8 mouse cellular contexts compared by ENCODE assay signal in the genomic region with DNA sequence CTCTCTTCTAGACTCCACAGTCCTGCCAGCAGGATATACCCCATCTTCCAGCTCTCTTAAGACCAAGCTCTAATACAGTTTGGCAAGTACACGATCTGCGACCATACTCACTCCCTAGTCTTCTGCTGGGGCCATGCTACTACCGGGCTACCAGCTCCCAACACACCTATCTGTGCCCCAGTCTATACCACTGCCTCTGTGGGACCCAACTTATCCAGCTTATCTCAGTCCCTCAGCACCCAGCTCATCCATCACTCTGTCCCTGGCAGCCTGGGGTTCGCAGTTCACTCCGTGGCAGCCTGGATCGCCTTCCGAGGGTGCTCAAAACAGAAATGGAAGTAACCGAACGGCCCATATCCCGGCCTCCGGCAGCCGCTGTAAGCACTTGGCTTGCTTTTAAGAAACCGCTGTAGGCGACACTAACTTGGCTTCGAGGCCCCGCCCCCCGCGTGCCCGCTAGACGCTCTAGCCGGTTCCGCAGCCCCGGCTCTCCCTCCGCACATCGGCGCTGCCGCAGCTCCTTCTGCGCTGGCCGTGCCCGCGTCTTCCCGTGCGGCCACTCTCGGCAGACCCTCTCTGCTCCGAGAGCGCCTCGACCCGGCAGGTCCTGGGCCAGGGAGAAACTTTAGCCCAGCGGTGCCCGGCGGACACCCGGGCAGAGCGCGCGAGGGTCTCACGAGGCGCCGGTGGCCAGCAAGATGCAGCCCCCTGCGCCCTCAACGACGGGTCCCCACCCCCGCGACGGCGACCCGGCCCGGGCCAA. TPM values are rescaled to one million over a fixed set of nuclear protein-coding genes. Genes with fewer than 3 reads are reported as not detected.
DNase-seq lines count a peak whose midpoint lies in the region; ATAC-seq and TF ChIP-seq lines count a peak whose summit lies in the region.

No protein-coding gene starts in this region.

- H3K4me3 ChIP-seq in layer of hippocampus, adult 2 months, result peak overlapping the region; percentile 92
- peak overlapping the region; percentile 97 for H3K4me3 ChIP-seq in forebrain, postnatal 0 days (ENCODE audit: low read depth, low read length)
- peak overlapping the region; percentile 96 for H3K4me3 ChIP-seq in hindbrain, embryonic 12.5 days
- peak overlapping the region; percentile 95 for H3K4me3 ChIP-seq in limb, embryonic 12.5 days (replicated peaks)
- H3K4me3 ChIP-seq in midbrain, embryonic 12.5 days, result peak overlapping the region; percentile 83

- H3K9me3 ChIP-seq in forebrain, postnatal 0 days (ENCODE audit: low read length), result no peaks in the 10 kb centered on the region
- H3K9me3 ChIP-seq in hindbrain, embryonic 12.5 days (replicated peaks), result no peaks in the 10 kb centered on the region
- no peaks in the 10 kb centered on the region for H3K9me3 ChIP-seq in limb, embryonic 12.5 days
- H3K9me3 ChIP-seq in midbrain, embryonic 12.5 days, result no peaks in the 10 kb centered on the region

- 3% methylated on average over 56 of the region's 57 CpGs for WGBS in forebrain, postnatal 0 days
- WGBS in hindbrain, embryonic 12.5 days, result 1% methylated on average over 57 of the region's 57 CpGs
- WGBS in limb, embryonic 12.5 days, result under 1% methylated on average over 57 of the region's 57 CpGs
- 1% methylated on average over 57 of the region's 57 CpGs for WGBS in midbrain, embryonic 12.5 days

- H3K36me3 ChIP-seq in forebrain, postnatal 0 days (ENCODE audit: insufficient read depth), result peaks cover 32% of the 10 kb centered on the region
- peaks cover 32% of the 10 kb centered on the region for H3K36me3 ChIP-seq in hindbrain, embryonic 12.5 days
- peaks cover 41% of the 10 kb centered on the region for H3K36me3 ChIP-seq in limb, embryonic 12.5 days
- peaks cover 34% of the 10 kb centered on the region for H3K36me3 ChIP-seq in midbrain, embryonic 12.5 days

- ATAC-seq in forebrain, postnatal 0 days, result peak; percentile 2; the same call in 1 of the 2 replicates
- peak; percentile 26 for ATAC-seq in hindbrain, embryonic 12.5 days (ENCODE audit: low FRiP score)
- ATAC-seq in limb, embryonic 12.5 days (ENCODE audit: insufficient number of reproducible peaks, insufficient read depth, low FRiP score, low TSS enrichment, low read depth), result no peak
- no peak; the same call in none of the 2 replicates for ATAC-seq in midbrain, embryonic 12.5 days (ENCODE audit: low FRiP score, low read depth)

- peaks cover 10% of the 10 kb centered on the region for H3K4me1 ChIP-seq in forebrain, postnatal 0 days (ENCODE audit: insufficient read depth)
- peaks cover 14% of the 10 kb centered on the region for H3K4me1 ChIP-seq in hindbrain, embryonic 12.5 days
- peaks cover 23% of the 10 kb centered on the region for H3K4me1 ChIP-seq in limb, embryonic 12.5 days (replicated peaks)
- peaks cover 17% of the 10 kb centered on the region for H3K4me1 ChIP-seq in midbrain, embryonic 12.5 days

- H3K27ac ChIP-seq in layer of hippocampus, adult 2 months, result peak overlapping the region; percentile 91
- peak overlapping the region; percentile 90 for H3K27ac ChIP-seq in forebrain, postnatal 0 days (ENCODE audit: low read depth, low read length)
- H3K27ac ChIP-seq in hindbrain, embryonic 12.5 days, result peak overlapping the region; percentile 87
- peak overlapping the region; percentile 88 for H3K27ac ChIP-seq in limb, embryonic 12.5 days
- peak overlapping the region; percentile 85 for H3K27ac ChIP-seq in midbrain, embryonic 12.5 days (replicated peaks)

- peak overlapping the region; percentile 99 for H3K4me2 ChIP-seq in forebrain, postnatal 0 days (ENCODE audit: low read depth)
- peak overlapping the region; percentile 83 for H3K4me2 ChIP-seq in hindbrain, embryonic 12.5 days (replicated peaks)
- H3K4me2 ChIP-seq in limb, embryonic 12.5 days, result peak overlapping the region; percentile 77
- H3K4me2 ChIP-seq in midbrain, embryonic 12.5 days (replicated peaks), result peak overlapping the region; percentile 97

- no peak for TF ChIP-seq CTCF in layer of hippocampus, adult 2 months (conservative IDR thresholded peaks at IDR 0.05)
- no peak for TF ChIP-seq CTCF in forebrain, postnatal 0 days (IDR thresholded peaks at IDR 0.05; ENCODE audit: low read depth)

- peak overlapping the region; percentile 80 for H3K9ac ChIP-seq in forebrain, postnatal 0 days
- peak overlapping the region; percentile 87 for H3K9ac ChIP-seq in hindbrain, embryonic 12.5 days
- H3K9ac ChIP-seq in limb, embryonic 12.5 days (replicated peaks), result peak overlapping the region; percentile 88
- peak overlapping the region; percentile 85 for H3K9ac ChIP-seq in midbrain, embryonic 12.5 days (replicated peaks)

- peak; percentile 45 to 61 for DNase-seq in layer of hippocampus, adult 2 months (ENCODE audit: low spot score in 2 of 2)
- no peak for DNase-seq in layer of hippocampus, adult 9-10 months (ENCODE audit: low spot score)
- peak; percentile 58 for DNase-seq in c-Kit-positive CD71-positive TER-119-negative erythroid progenitor cells, embryonic 14.5 days (ENCODE audit: low read depth)
- DNase-seq in forebrain, postnatal 0 days, result no peak
- DNase-seq in spleen, postnatal 4 days (ENCODE audit: low spot score in 2 of 2), result peak; percentile 81 to 91

- H3K27me3 ChIP-seq in forebrain, postnatal 0 days (ENCODE audit: insufficient read depth, low read length), result no peaks in the 10 kb centered on the region
- H3K27me3 ChIP-seq in hindbrain, embryonic 12.5 days, result no peaks in the 10 kb centered on the region
- H3K27me3 ChIP-seq in limb, embryonic 12.5 days, result no peaks in the 10 kb centered on the region
- H3K27me3 ChIP-seq in midbrain, embryonic 12.5 days, result no peaks in the 10 kb centered on the region

RNA-seq across cellular contexts. Expression of gene Mtfr1l, which starts 0.9 kb away (rescaled TPM):
- total RNA-seq in layer of hippocampus, adult 2 months (2021), result 10 to 100 TPM; 69.3 to 72.5 TPM
- 116 and 119 TPM in 2 replicates for total RNA-seq in forebrain, postnatal 0 days (2014; rRNA removed)
- polyA plus RNA-seq in forebrain, postnatal 0 days (2015; fragmentation: Nextera tagmentation; extraction: Ambion mirVana), result 191 and 194 TPM in 2 replicates
- polyA plus RNA-seq in hindbrain, embryonic 12.5 days (2016; fragmentation: Nextera tagmentation; extraction: Ambion mirVana), result 137 and 140 TPM in 2 replicates
- 118 TPM in 2 replicates for polyA plus RNA-seq in limb, embryonic 12.5 days (2016; fragmentation: Nextera tagmentation; extraction: Ambion mirVana)
- polyA plus RNA-seq in midbrain, embryonic 12.5 days (2016; fragmentation: Nextera tagmentation; extraction: Ambion mirVana), result 127 and 133 TPM in 2 replicates

RNA-seq across cellular contexts. Expression of gene Selenon, which starts 17.7 kb away (rescaled TPM):
- 10 to 100 TPM; 17.3 to 19.7 TPM for total RNA-seq in layer of hippocampus, adult 2 months (2021)
- 17.1 and 17.9 TPM in 2 replicates for total RNA-seq in forebrain, postnatal 0 days (2014; rRNA removed)
- polyA plus RNA-seq in forebrain, postnatal 0 days (2015; fragmentation: Nextera tagmentation; extraction: Ambion mirVana), result 11.8 and 13.4 TPM in 2 replicates
- polyA plus RNA-seq in hindbrain, embryonic 12.5 days (2016; fragmentation: Nextera tagmentation; extraction: Ambion mirVana), result 36.7 and 42.8 TPM in 2 replicates
- 14.7 and 47.6 TPM in 2 replicates for polyA plus RNA-seq in limb, embryonic 12.5 days (2016; fragmentation: Nextera tagmentation; extraction: Ambion mirVana)
- polyA plus RNA-seq in midbrain, embryonic 12.5 days (2016; fragmentation: Nextera tagmentation; extraction: Ambion mirVana), result 15.0 and 15.1 TPM in 2 replicates

RNA-seq across cellular contexts. Expression of gene Aunip, which starts 23.5 kb away (rescaled TPM):
- under 1 TPM; 0.56 to 0.67 TPM for total RNA-seq in layer of hippocampus, adult 2 months (2021)
- 1.2 and 1.8 TPM in 2 replicates for total RNA-seq in forebrain, postnatal 0 days (2014; rRNA removed)
- polyA plus RNA-seq in forebrain, postnatal 0 days (2015; fragmentation: Nextera tagmentation; extraction: Ambion mirVana), result 1.1 and 1.3 TPM in 2 replicates
- 6.3 and 7.6 TPM in 2 replicates for polyA plus RNA-seq in hindbrain, embryonic 12.5 days (2016; fragmentation: Nextera tagmentation; extraction: Ambion mirVana)
- polyA plus RNA-seq in limb, embryonic 12.5 days (2016; fragmentation: Nextera tagmentation; extraction: Ambion mirVana), result 15.8 and 16.5 TPM in 2 replicates
- 11.2 and 11.5 TPM in 2 replicates for polyA plus RNA-seq in midbrain, embryonic 12.5 days (2016; fragmentation: Nextera tagmentation; extraction: Ambion mirVana)

RNA-seq across cellular contexts. Expression of gene Paqr7, which starts 37.8 kb away (rescaled TPM):
- total RNA-seq in layer of hippocampus, adult 2 months (2021), result 10 to 100 TPM; 60.2 to 64.7 TPM
- 33.9 and 36.6 TPM in 2 replicates for total RNA-seq in forebrain, postnatal 0 days (2014; rRNA removed)
- 21.3 and 28.1 TPM in 2 replicates for polyA plus RNA-seq in forebrain, postnatal 0 days (2015; fragmentation: Nextera tagmentation; extraction: Ambion mirVana)
- polyA plus RNA-seq in hindbrain, embryonic 12.5 days (2016; fragmentation: Nextera tagmentation; extraction: Ambion mirVana), result 9.7 and 9.8 TPM in 2 replicates
- 2.4 and 2.9 TPM in 2 replicates for polyA plus RNA-seq in limb, embryonic 12.5 days (2016; fragmentation: Nextera tagmentation; extraction: Ambion mirVana)
- polyA plus RNA-seq in midbrain, embryonic 12.5 days (2016; fragmentation: Nextera tagmentation; extraction: Ambion mirVana), result 4.8 and 6.4 TPM in 2 replicates

Comparison
In these comparisons a context has a peak if more than half of its experiments do, and no peak if none do; other contexts are left out.
1. DNase-seq: peak in layer of hippocampus, adult 2 months (2 of 2), c-Kit-positive CD71-positive TER-119-negative erythroid progenitor cells, embryonic 14.5 days (single experiment) and spleen, postnatal 4 days (2 of 2); none in layer of hippocampus, adult 9-10 months (single experiment) and forebrain, postnatal 0 days (single experiment).
2. ATAC-seq: peak in forebrain, postnatal 0 days (single experiment) and hindbrain, embryonic 12.5 days (single experiment); none in limb, embryonic 12.5 days (single experiment) and midbrain, embryonic 12.5 days (single experiment).
3. Peak in every context shown above with its lines, with median percentiles within 50 percentile points of each other: H3K27ac ChIP-seq, H3K4me3 ChIP-seq, H3K4me2 ChIP-seq and H3K9ac ChIP-seq.